Mouse (Mus musculus) G1E (cell line): Measurements from ENCODE around the gene Hbb-bh1. TPM values are rescaled to one million over a fixed set of nuclear protein-coding genes. Genes with fewer than 3 reads are reported as not detected.

Experiments
- ATAC-seq: 2 replicates; pipeline ENCODE4 v1.8.0; 2016; ENCODE audit warnings: mild to moderate bottlenecking; ENCODE audit not compliant: insufficient number of reproducible peaks, poor library complexity, low FRiP score, severe bottlenecking; ENCODE audit errors: extremely low read depth
- DNase-seq: peaks from one replicate; pipeline ENCODE4 v3.0.0; 2012; ENCODE audit warnings: low spot score
- H3K27me3 ChIP-seq: 2 replicates; pipeline ENCODE4 v1.6.1; 2012; ENCODE audit warnings: mild to moderate bottlenecking, low read length, inconsistent platforms; ENCODE audit not compliant: insufficient read depth
- H3K36me3 ChIP-seq: replicated peaks from 2 replicates; pipeline ENCODE3; 2012; ENCODE audit warnings: mild to moderate bottlenecking, inconsistent platforms
- H3K4me1 ChIP-seq: 2 replicates; pipeline ENCODE4 v1.6.1; 2012; ENCODE audit warnings: low read depth, low read length, inconsistent platforms, mixed read lengths; ENCODE audit not compliant: insufficient read depth
- H3K4me3 ChIP-seq: 2 replicates; pipeline ENCODE4 v1.5.1; 2012; ENCODE audit warnings: low read depth, mild to moderate bottlenecking, inconsistent platforms, low read length, moderate library complexity, mixed read lengths
- H3K9me3 ChIP-seq: replicated peaks from 2 replicates; pipeline ENCODE4 v1.6.1; 2012; ENCODE audit warnings: inconsistent platforms
- CTCF ChIP-seq: IDR thresholded peaks from 2 replicates; pipeline ENCODE4 v1.5.1; 2012; ENCODE audit warnings: low read depth, low read length, inconsistent platforms, mixed read lengths
- GATA1 ChIP-seq: IDR thresholded peaks from 2 replicates; pipeline ENCODE4 v1.6.1; 2012; ENCODE audit warnings: borderline replicate concordance, low read length, inconsistent platforms, mixed read lengths
- GATA2 ChIP-seq: IDR thresholded peaks from 2 replicates; pipeline ENCODE4 v1.6.1; 2012; ENCODE audit warnings: low read depth, low read length, inconsistent platforms, borderline replicate concordance
- POLR2AphosphoS5 ChIP-seq: IDR thresholded peaks from 2 replicates; pipeline ENCODE4 v1.6.1; 2012; ENCODE audit warnings: low read depth, low read length, inconsistent platforms; ENCODE audit not compliant: insufficient replicate concordance
- TAL1 ChIP-seq: conservative IDR thresholded peaks from 2 replicates; pipeline ENCODE4 v1.6.1; 2012; ENCODE audit warnings: low read depth, low read length, inconsistent platforms, mixed read lengths
- polyA plus RNA-seq: library from polyadenylated mRNA; stranded (reverse); fragments of >175 nt; gene quantifications from 2 replicates; pipeline ENCODE4 v1.2.3, GENCODE M21; 2012
- total RNA-seq, 2 experiments: library from RNA; stranded (forward) in 1 of 2; stranded (reverse) in 1 of 2; fragments of 200-1000 nt in 1 of 2; fragments of >200 nt in 1 of 2; fragmentation: Nextera tagmentation in 1 of 2; gene quantifications; 2 replicates each; pipeline ENCODE4 v1.2.3; 2014 to 2017

Hbb-bh1 gene
- total and polyA plus RNA-seq, 3 experiments = 1.6 TPM; not detected in 2

DNA sequence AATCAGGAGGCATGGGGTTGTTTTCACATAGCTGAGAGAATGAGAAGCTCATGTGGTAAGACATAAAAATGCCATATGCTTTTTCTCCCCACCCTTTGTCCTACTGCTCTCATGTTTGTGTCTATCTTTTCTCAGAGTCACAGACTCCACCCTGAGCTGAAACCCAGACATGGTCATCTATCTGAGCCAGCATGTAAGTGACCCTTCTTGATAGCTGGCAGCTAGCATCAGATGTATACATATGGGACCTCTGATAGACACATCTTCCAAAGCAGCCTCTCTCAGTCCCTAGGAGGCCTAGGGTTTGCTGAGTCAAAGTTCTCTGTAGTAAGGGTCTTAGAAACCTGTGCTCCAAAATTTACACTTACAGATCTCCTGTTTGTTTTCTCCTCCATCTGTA is 22.8 kb upstream of the Hbb-bh1 start:
- H3K4me3 ChIP-seq = no peak overlapping the region
- H3K4me1 ChIP-seq = peaks cover 48% of the 10 kb centered on the region
- TF ChIP-seq POLR2AphosphoS5 = no peak
- no peak for TF ChIP-seq GATA1
- TF ChIP-seq CTCF = no peak
- peak; percentile 58 for TF ChIP-seq TAL1
- TF ChIP-seq GATA2 = no peak
- DNase-seq = peak; percentile 15
- no peaks in the 10 kb centered on the region for H3K27me3 ChIP-seq
- no peaks in the 10 kb centered on the region for H3K9me3 ChIP-seq
- no peaks in the 10 kb centered on the region for H3K36me3 ChIP-seq
- peak; percentile 59 for ATAC-seq

DNA sequence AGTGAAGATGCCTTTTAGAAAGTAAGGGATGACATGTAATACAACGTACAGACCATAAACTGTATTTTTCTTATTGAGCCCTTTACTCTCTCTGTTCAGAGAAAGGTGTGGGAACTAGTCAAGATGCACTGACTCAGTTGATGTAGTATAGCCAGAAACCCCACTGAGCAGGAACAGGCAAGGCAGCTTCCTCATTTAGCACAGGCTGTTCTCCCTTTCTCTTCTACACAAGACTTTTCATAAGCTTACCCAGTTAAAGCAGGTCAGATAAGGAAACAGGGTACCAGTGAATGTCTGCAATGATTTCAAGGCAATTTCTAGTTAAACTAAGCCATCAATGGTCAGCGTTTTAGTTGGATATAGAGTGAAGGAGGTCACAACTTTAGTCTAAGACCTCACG is 18.6 kb upstream of the Hbb-bh1 start:
- H3K27me3 ChIP-seq = no peaks in the 10 kb centered on the region
- TF ChIP-seq GATA2 (no peak), GATA1 (no peak), POLR2AphosphoS5 (no peak), CTCF (no peak), TAL1 (no peak)
- DNase-seq (no peak), ATAC-seq (no peak)
- H3K36me3 ChIP-seq = no peaks in the 10 kb centered on the region
- H3K9me3 ChIP-seq = no peaks in the 10 kb centered on the region
- H3K4me3 ChIP-seq = no peak overlapping the region
- peaks cover 51% of the 10 kb centered on the region for H3K4me1 ChIP-seq

DNA sequence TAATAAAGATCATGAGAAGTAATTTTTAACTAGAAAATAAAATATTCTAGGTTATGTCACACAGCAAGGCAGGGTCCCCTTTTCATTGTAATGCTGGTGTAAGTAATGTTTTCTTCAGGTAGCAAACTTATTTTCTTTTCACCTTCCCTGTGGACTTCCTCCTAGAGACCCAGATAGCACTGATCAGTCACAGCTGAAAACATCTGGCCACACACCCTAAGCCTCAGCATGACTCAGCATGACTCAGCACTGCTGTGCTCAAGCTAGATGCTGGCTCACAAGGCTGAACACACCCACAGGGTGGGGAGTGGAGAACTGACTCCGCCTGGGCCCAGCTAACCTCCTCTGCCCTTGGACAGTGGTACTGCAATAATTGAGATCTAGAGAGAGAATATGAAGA is 17.9 kb upstream of the Hbb-bh1 start:
- TF ChIP-seq TAL1 (peak; percentile 36; the same call in 1 of the 2 replicates), GATA1 (no peak), GATA2 (no peak)
- DNase-seq (peak; percentile 40), ATAC-seq (peak; percentile 83)
- Histone ChIP-seq H3K27me3 (no peaks in the 10 kb centered on the region), H3K9me3 (no peaks in the 10 kb centered on the region), H3K4me3 (no peak overlapping the region), H3K4me1 (peaks cover 45% of the 10 kb centered on the region), H3K36me3 (no peaks in the 10 kb centered on the region)

DNA sequence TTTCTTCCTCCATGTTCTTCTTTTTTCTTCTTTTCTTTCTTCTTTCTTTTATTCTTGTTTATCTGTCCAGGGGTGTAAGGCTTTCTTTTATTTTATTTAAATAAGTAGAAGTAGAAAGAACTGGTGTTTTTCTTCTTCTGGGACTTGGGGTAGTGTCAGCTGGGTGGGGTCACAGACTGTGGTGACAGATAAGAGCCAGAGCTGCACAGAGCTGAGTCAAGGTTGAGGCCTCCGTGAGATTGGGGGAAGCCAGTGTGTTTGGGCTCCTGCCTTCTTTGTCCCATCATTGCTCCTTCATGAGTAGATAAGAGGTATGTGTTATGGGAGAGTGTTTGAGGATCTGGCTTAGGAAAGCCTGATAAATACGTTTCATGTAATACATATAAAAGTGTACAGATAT is 16.1 kb upstream of the Hbb-bh1 start:
- Histone ChIP-seq H3K27me3 (no peaks in the 10 kb centered on the region), H3K4me1 (peaks cover 44% of the 10 kb centered on the region), H3K36me3 (no peaks in the 10 kb centered on the region), H3K4me3 (no peak overlapping the region; the same call in 1 of the 2 replicates), H3K9me3 (no peaks in the 10 kb centered on the region)
- ATAC-seq = peak; percentile 81
- DNase-seq = peak; percentile 47
- TF ChIP-seq POLR2AphosphoS5 (no peak), TAL1 (peak; percentile 67; the same call in 1 of the 2 replicates), CTCF (no peak), GATA2 (no peak)

DNA sequence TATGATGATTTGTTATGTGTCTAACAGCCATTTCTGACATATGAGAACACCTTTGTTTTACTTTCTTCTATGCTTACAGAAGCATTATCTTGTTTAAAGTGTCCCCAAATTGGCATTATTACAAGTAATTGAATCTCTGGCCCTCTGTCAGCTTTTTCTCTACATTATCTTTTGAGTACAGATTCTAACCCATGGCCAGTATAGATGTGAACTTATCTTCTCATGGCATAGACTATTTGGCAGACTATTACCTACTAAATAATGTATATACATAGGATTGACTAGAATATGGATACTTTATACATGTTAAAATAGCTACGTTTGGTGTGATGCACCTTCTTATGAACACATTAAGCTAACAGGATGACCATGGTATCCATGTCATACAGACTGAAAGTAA is 11.7 kb upstream of the Hbb-bh1 start:
- H3K4me1 ChIP-seq = peaks cover 30% of the 10 kb centered on the region
- H3K36me3 ChIP-seq = no peaks in the 10 kb centered on the region
- H3K9me3 ChIP-seq = no peaks in the 10 kb centered on the region
- DNase-seq (no peak), ATAC-seq (no peak)
- no peaks in the 10 kb centered on the region for H3K27me3 ChIP-seq
- TF ChIP-seq TAL1 (no peak), POLR2AphosphoS5 (no peak), GATA2 (no peak), GATA1 (no peak), CTCF (no peak)
- H3K4me3 ChIP-seq = no peak overlapping the region

DNA sequence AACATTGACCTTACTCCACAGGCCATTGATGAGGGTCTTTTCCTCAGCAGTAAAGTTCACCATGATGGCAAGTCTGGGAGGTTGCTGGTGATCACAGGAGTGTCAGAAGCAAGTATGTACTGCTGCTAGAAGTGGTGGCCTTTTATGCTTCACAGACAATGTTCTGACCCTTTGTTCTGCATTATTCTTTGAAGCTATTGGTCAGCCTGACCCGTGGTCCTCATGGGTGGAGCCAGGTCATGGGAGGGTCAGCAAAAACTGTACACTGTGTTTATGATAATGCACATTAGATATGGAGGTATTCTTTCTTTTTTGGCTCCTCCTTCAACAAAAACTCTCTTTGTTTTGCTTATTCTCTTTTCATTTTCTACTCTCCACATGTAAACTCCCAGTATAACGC is 10.1 kb upstream of the Hbb-bh1 start, which contains the start of gene Hbb-y:
Gene Hbb-y (minus strand): TSS at position 127 of the 400 bp plus-strand sequence.
- Histone ChIP-seq H3K9me3 (no peaks in the 10 kb centered on the region), H3K4me1 (peaks cover 21% of the 10 kb centered on the region), H3K27me3 (no peaks in the 10 kb centered on the region), H3K36me3 (no peaks in the 10 kb centered on the region), H3K4me3 (no peak within 1 kb of the TSS)
- TF ChIP-seq CTCF = no peak
- no peak for TF ChIP-seq GATA2
- no peak for TF ChIP-seq TAL1
- no peak for TF ChIP-seq POLR2AphosphoS5
- TF ChIP-seq GATA1 = no peak
- no peak for ATAC-seq
- no peak for DNase-seq
